Mouse (Mus musculus): Measurements from ENCODE around the gene Mtfmt.
A peak's percentile ranks its signal among the peaks of the same experiment; 100 is the strongest.

Mtfmt gene

GRCm38 (mm10) chr9:65435671-65436301 is at the start of gene Mtfmt:
Mtfmt (plus strand) TSS chr9:65435782.
- peak; percentile 95 for DNase-seq (ENCODE audit: low spot score)

- no peak for DNase-seq (ENCODE audit: low spot score)
These were observed 49.0 kb upstream of the Mtfmt start for GRCm38 (mm10) chr9:65386373-65387140.

- no peak for DNase-seq (ENCODE audit: low spot score)
These were observed 44.6 kb upstream of the Mtfmt start for GRCm38 (mm10) chr9:65390752-65391612.

- no peak for DNase-seq (ENCODE audit: low spot score)
These were observed 44.0 kb upstream of the Mtfmt start, which contains the start of gene Kbtbd13 for GRCm38 (mm10) chr9:65391613-65391964. Kbtbd13 (minus strand) TSS chr9:65391652.

GRCm38 (mm10) chr9:65392638-65393364 is 42.8 kb upstream of the Mtfmt start:
- DNase-seq (ENCODE audit: low spot score): peak; percentile 32

GRCm38 (mm10) chr9:65393606-65394005 is 42.0 kb upstream of the Mtfmt start:
- DNase-seq (ENCODE audit: low spot score): no peak

- DNase-seq (ENCODE audit: low spot score): no peak
These were observed 41.2 kb upstream of the Mtfmt start for GRCm38 (mm10) chr9:65394360-65394759.

- peak; percentile 14 for DNase-seq (ENCODE audit: low spot score)
These were observed 37.3 kb upstream of the Mtfmt start, which contains the start of gene Rasl12 for GRCm38 (mm10) chr9:65398279-65398678. Rasl12 (plus strand) TSS chr9:65398506.

GRCm38 (mm10) chr9:65399934-65400333 is 35.6 kb upstream of the Mtfmt start:
- DNase-seq (ENCODE audit: low spot score): no peak

GRCm38 (mm10) chr9:65404331-65405183 is 31.0 kb upstream of the Mtfmt start:
- no peak for DNase-seq (ENCODE audit: low spot score)

GRCm38 (mm10) chr9:65405184-65405449 is 30.5 kb upstream of the Mtfmt start:
- no peak for DNase-seq (ENCODE audit: low spot score)

GRCm38 (mm10) chr9:65407327-65407726 is 28.3 kb upstream of the Mtfmt start:
- DNase-seq (ENCODE audit: low spot score): no peak

- DNase-seq (ENCODE audit: low spot score): no peak
These were observed 27.7 kb upstream of the Mtfmt start for GRCm38 (mm10) chr9:65407861-65408260.

- no peak for DNase-seq (ENCODE audit: low spot score)
These were observed 26.7 kb upstream of the Mtfmt start for GRCm38 (mm10) chr9:65408871-65409295.

- DNase-seq (ENCODE audit: low spot score): no peak
These were observed 25.2 kb upstream of the Mtfmt start for GRCm38 (mm10) chr9:65410378-65410777.

GRCm38 (mm10) chr9:65411326-65411725 is 24.3 kb upstream of the Mtfmt start:
- no peak for DNase-seq (ENCODE audit: low spot score)

GRCm38 (mm10) chr9:65417738-65418137 is 17.8 kb upstream of the Mtfmt start:
- DNase-seq (ENCODE audit: low spot score): no peak

GRCm38 (mm10) chr9:65419633-65420032 is 15.9 kb upstream of the Mtfmt start:
- DNase-seq (ENCODE audit: low spot score): no peak

GRCm38 (mm10) chr9:65422760-65423501 is 12.7 kb upstream of the Mtfmt start, which contains the start of gene Slc51b:
Slc51b (minus strand) TSS chr9:65422955.
- DNase-seq (ENCODE audit: low spot score): no peak

GRCm38 (mm10) chr9:65424393-65424792 is 11.2 kb upstream of the Mtfmt start:
- DNase-seq (ENCODE audit: low spot score): no peak

Measured in spleen, adult 12 weeks (tissue).